ENCODE assay signal across 7 mouse cellular contexts in genomic region chr13:93143819-93144283, GRCm38 (mm10). TPM values are rescaled to one million over a fixed set of nuclear protein-coding genes. Genes with fewer than 3 reads are reported as not detected.
A peak's percentile ranks its signal among the peaks of the same experiment; 100 is the strongest.
DNase-seq lines count a peak whose midpoint lies in the region; ATAC-seq lines count a peak whose summit lies in the region.

No protein-coding gene starts in this region.

- no peaks in the 10 kb centered on the region for H3K9me3 ChIP-seq in forebrain, embryonic 13.5 days (replicated peaks)
- no peaks in the 10 kb centered on the region for H3K9me3 ChIP-seq in hindbrain, embryonic 12.5 days (replicated peaks)

- 17% methylated on average over 11 of the region's 11 CpGs for WGBS in forebrain, embryonic 13.5 days
- 23% methylated on average over 11 of the region's 11 CpGs for WGBS in hindbrain, embryonic 12.5 days

- no peak overlapping the region for H3K27ac ChIP-seq in forebrain, embryonic 13.5 days
- H3K27ac ChIP-seq in hindbrain, embryonic 12.5 days, result no peak overlapping the region

- H3K4me1 ChIP-seq in forebrain, embryonic 13.5 days, result peaks cover 14% of the 10 kb centered on the region
- H3K4me1 ChIP-seq in hindbrain, embryonic 12.5 days, result peaks cover 15% of the 10 kb centered on the region

- DNase-seq in right cerebral cortex, adult 18-20 months, result peak; percentile 19
- no peak for DNase-seq in right cerebral cortex, postnatal 25 days
- DNase-seq in layer of hippocampus, postnatal 25 days (ENCODE audit: extremely low spot score in 1 of 2, low spot score in 1 of 2), result no peak

- ATAC-seq in forebrain, embryonic 13.5 days, result peak; percentile 62; the same call in 1 of the 2 replicates
- ATAC-seq in hindbrain, embryonic 12.5 days (ENCODE audit: low FRiP score), result peak; percentile 62
- 0 out of 2 replicates have a peak, but pooled peaks have one; percentile 6 for ATAC-seq in megakaryocyte-erythroid progenitor cell, adult 5-6 weeks (replicated peaks; ENCODE audit: low FRiP score, low TSS enrichment, poor library complexity, severe bottlenecking)
- ATAC-seq in erythroblast, adult 5-6 weeks (replicated peaks; ENCODE audit: low FRiP score, poor library complexity, severe bottlenecking), result no peak

- peak overlapping the region; percentile 46 for H3K4me3 ChIP-seq in forebrain, embryonic 13.5 days
- H3K4me3 ChIP-seq in hindbrain, embryonic 12.5 days, result peak overlapping the region; percentile 40

- peak overlapping the region; percentile 72 for H3K9ac ChIP-seq in forebrain, embryonic 13.5 days
- H3K9ac ChIP-seq in hindbrain, embryonic 12.5 days, result peak overlapping the region; percentile 65

- peaks cover 6% of the 10 kb centered on the region for H3K36me3 ChIP-seq in forebrain, embryonic 13.5 days (ENCODE audit: poor library complexity, severe bottlenecking)
- H3K36me3 ChIP-seq in hindbrain, embryonic 12.5 days, result peaks cover 2% of the 10 kb centered on the region; the same call in 1 of the 2 replicates

- no peaks in the 10 kb centered on the region for H3K27me3 ChIP-seq in forebrain, embryonic 13.5 days
- no peaks in the 10 kb centered on the region for H3K27me3 ChIP-seq in hindbrain, embryonic 12.5 days

- peak overlapping the region; percentile 93 for H3K4me2 ChIP-seq in forebrain, embryonic 13.5 days
- H3K4me2 ChIP-seq in hindbrain, embryonic 12.5 days (replicated peaks), result peak overlapping the region; percentile 88

RNA-seq across cellular contexts. Expression of gene Cmya5, which starts 0.7 kb away (rescaled TPM):
- 0.04 and 0.06 TPM in 2 replicates for polyA plus RNA-seq in forebrain, embryonic 13.5 days (2015; fragmentation: Nextera tagmentation; extraction: Ambion mirVana)
- 0.08 and 0.12 TPM in 2 replicates for polyA plus RNA-seq in hindbrain, embryonic 12.5 days (2016; fragmentation: Nextera tagmentation; extraction: Ambion mirVana)
- 0.20 TPM in 1 of 2 replicates, not detected in the other for total RNA-seq in megakaryocyte-erythroid progenitor cell, adult 5-6 weeks (2014; fragmentation: Nextera tagmentation)
- total RNA-seq in megakaryocyte-erythroid progenitor cell, adult 5-6 weeks (2017), result 0.15 and 0.23 TPM in 2 replicates
- total RNA-seq in erythroblast, adult 5-6 weeks (2015; ENCODE audit: low replicate concordance), result not detected in 2 replicates
- total RNA-seq in erythroblast, adult 5-6 weeks (2017; ENCODE audit: low replicate concordance), result 0.17 TPM in 1 of 2 replicates, not detected in the other
- 1 to 10 TPM; 2.8 to 3.1 TPM for total RNA-seq in layer of hippocampus, postnatal 25 days (2021)

RNA-seq across cellular contexts. Expression of gene Tent2, which starts 48.3 kb away (rescaled TPM):
- 44.5 and 46.6 TPM in 2 replicates for polyA plus RNA-seq in forebrain, embryonic 13.5 days (2015; fragmentation: Nextera tagmentation; extraction: Ambion mirVana)
- polyA plus RNA-seq in hindbrain, embryonic 12.5 days (2016; fragmentation: Nextera tagmentation; extraction: Ambion mirVana), result 55.7 and 64.0 TPM in 2 replicates
- total RNA-seq in megakaryocyte-erythroid progenitor cell, adult 5-6 weeks (2014; fragmentation: Nextera tagmentation), result 60.7 and 76.1 TPM in 2 replicates
- 28.2 and 44.2 TPM in 2 replicates for total RNA-seq in megakaryocyte-erythroid progenitor cell, adult 5-6 weeks (2017)
- 32.1 and 40.3 TPM in 2 replicates for total RNA-seq in erythroblast, adult 5-6 weeks (2015; ENCODE audit: low replicate concordance)
- 13.0 and 38.6 TPM in 2 replicates for total RNA-seq in erythroblast, adult 5-6 weeks (2017; ENCODE audit: low replicate concordance)
- 10 to 100 TPM; 21.4 to 23.7 TPM for total RNA-seq in layer of hippocampus, postnatal 25 days (2021)
